Mouse (Mus musculus): ENCODE data around the gene Dnajc6.

DNA sequence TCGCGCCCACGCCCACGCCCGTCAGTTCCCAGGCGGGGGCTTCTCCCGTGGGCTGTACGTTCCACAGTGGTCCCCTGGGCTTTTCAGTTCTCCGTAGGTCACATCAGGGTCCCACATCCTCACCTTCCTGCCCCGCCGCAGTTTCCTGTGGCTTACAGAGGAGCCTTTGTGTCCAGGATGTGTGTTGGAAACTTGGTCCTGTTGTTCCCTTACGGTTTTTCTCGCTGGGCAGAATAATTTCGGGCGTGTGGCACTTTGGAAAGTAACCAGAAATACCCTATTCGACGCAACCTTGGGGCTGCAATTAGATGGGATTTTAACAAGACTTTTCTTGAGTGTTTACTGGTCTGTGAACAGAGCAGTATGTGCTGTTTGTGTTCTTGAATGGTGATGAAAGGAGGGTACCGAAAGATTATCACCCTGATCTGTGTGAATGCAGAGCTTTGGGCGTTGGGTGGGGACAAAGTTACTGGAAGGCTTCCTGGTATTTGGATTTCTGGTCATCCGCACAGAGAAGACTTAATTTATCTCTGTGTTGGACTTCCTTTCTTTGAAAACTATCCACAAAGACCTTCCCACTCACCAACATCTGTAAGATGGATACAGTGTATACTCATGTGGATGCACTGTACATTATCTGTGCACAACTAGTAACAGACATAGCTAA, 151.7 kb downstream of the Dnajc6 start:
- TF ChIP-seq TAL1 (IDR thresholded peaks at IDR 0.05; ENCODE audit: low read length) (no peak), GATA1 (IDR thresholded peaks at IDR 0.05; ENCODE audit: low read length) (peak; percentile 65)
